Mouse (Mus musculus): ENCODE results near the gene Mrpl20. TPM values are rescaled to one million over a fixed set of nuclear protein-coding genes. Genes with fewer than 3 reads are reported as not detected.

Gene Mrpl20
- total RNA-seq, 1 experiment from 2014 or later, result 126 TPM

GRCm38 (mm10) chr4:155854991-155855390 lies 52.3 kb downstream of the Mrpl20 start:
- no peak for DNase-seq

- DNase-seq, result no peak
These were observed 53.4 kb downstream of the Mrpl20 start for GRCm38 (mm10) chr4:155856071-155856470.

GRCm38 (mm10) chr4:155856881-155857280 lies 54.2 kb downstream of the Mrpl20 start:
- DNase-seq, result no peak

DNA sequence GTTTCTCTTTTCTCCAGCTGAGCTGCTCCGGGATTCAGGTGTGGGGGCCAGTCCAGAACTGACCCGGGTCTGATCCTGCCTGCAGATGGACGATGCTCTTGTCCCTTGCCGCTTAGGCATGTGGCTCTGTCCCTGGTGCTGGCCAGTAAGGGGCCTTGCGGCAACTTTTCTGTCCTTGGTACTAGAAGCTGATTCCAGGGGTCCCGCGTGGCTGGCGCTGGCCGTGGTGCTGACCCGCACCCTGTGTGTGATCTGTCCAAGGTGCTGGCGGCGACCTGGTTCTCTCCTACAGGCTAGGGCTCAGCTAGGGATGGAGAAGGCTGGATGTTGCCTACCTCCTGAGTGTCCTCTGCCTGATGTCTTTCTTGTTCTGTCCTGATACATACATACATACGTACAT lies 56.6 kb downstream of the Mrpl20 start:
- DNase-seq, result peak; percentile 58

Small RNAs within 50 kb of the gene (microRNA-seq; reads per million reads assigned to microRNA genes)
- gene Gm27743, result 0 reads per million in 2 experiments

Other genes with a start within 250 kb of the Mrpl20 start
- gene Nadk, start 240.5 kb upstream of the Mrpl20 start, total RNA-seq (2021), result 294 and 306 TPM in 2 replicates
- gene Slc35e2, start 201.5 kb upstream of the Mrpl20 start, total RNA-seq (2021), result 36.8 and 52.0 TPM in 2 replicates
- gene Cdk11b, start 178.0 kb upstream of the Mrpl20 start, total RNA-seq (2021), result 50.9 and 68.4 TPM in 2 replicates
- gene Gm10563, start 157.5 kb upstream of the Mrpl20 start, total RNA-seq (2021), result not detected in 2 replicates
- gene Mmp23, start 149.5 kb upstream of the Mrpl20 start, total RNA-seq (2021), result 3.7 and 4.2 TPM in 2 replicates
- gene Mib2, start 133.7 kb upstream of the Mrpl20 start, total RNA-seq (2021), result 47.0 and 60.2 TPM in 2 replicates
- gene Fndc10, start 108.5 kb upstream of the Mrpl20 start, total RNA-seq (2021), result 50.8 and 67.4 TPM in 2 replicates
- 100 and 123 TPM in 2 replicates for gene Ssu72, start 98.1 kb upstream of the Mrpl20 start, total RNA-seq (2021)
- gene Tmem240, start 68.1 kb upstream of the Mrpl20 start, total RNA-seq (2021), result 0.86 and 1.6 TPM in 2 replicates
- 91.0 and 98.7 TPM in 2 replicates for gene Atad3a, start 41.8 kb upstream of the Mrpl20 start, total RNA-seq (2021)
- gene Vwa1, start 28.2 kb upstream of the Mrpl20 start, total RNA-seq (2021), result 2.6 and 3.7 TPM in 2 replicates
- 0.79 and 1.2 TPM in 2 replicates for gene Tmem88b, start 17.0 kb upstream of the Mrpl20 start, total RNA-seq (2021)
- gene Ankrd65, start 12.4 kb upstream of the Mrpl20 start, total RNA-seq (2021), result not detected in 2 replicates
- gene Ccnl2, start 9.6 kb downstream of the Mrpl20 start, total RNA-seq (2021), result 150 and 170 TPM in 2 replicates
- gene Aurkaip1, start 28.4 kb downstream of the Mrpl20 start, total RNA-seq (2021), result 135 and 160 TPM in 2 replicates
- gene Mxra8, start 36.8 kb downstream of the Mrpl20 start, total RNA-seq (2021), result 38.1 and 50.3 TPM in 2 replicates
- 63.2 and 64.6 TPM in 2 replicates for gene Dvl1, start 44.5 kb downstream of the Mrpl20 start, total RNA-seq (2021)
- 0.52 and 0.55 TPM in 2 replicates for gene Tas1r3, start 60.5 kb downstream of the Mrpl20 start, total RNA-seq (2021)
- 13.8 and 23.0 TPM in 2 replicates for gene Cptp, start 66.6 kb downstream of the Mrpl20 start, total RNA-seq (2021)
- 32.4 and 36.9 TPM in 2 replicates for gene Ints11, start 66.7 kb downstream of the Mrpl20 start, total RNA-seq (2021)
- 36.3 and 38.8 TPM in 2 replicates for gene Pusl1, start 88.9 kb downstream of the Mrpl20 start, total RNA-seq (2021)
- 23.6 and 27.1 TPM in 2 replicates for gene Acap3, start 88.9 kb downstream of the Mrpl20 start, total RNA-seq (2021)
- 71.7 and 76.6 TPM in 2 replicates for gene Ube2j2, start 141.0 kb downstream of the Mrpl20 start, total RNA-seq (2021)
- gene C1qtnf12, start 159.4 kb downstream of the Mrpl20 start, total RNA-seq (2021), result 70.6 and 77.9 TPM in 2 replicates
- gene B3galt6, start 189.8 kb downstream of the Mrpl20 start, total RNA-seq (2021), result 6.6 and 9.7 TPM in 2 replicates
- gene Sdf4, start 190.0 kb downstream of the Mrpl20 start, total RNA-seq (2021), result 248 and 275 TPM in 2 replicates
- 1.5 TPM in 1 of 2 replicates, not detected in the other for gene Tnfrsf4, start 211.0 kb downstream of the Mrpl20 start, total RNA-seq (2021)
- gene Tnfrsf18, start 223.3 kb downstream of the Mrpl20 start, total RNA-seq (2021), result not detected in 2 replicates